Mouse (Mus musculus): Measurements from ENCODE around the gene Naxe. TPM values are rescaled to one million over a fixed set of nuclear protein-coding genes. Genes with fewer than 3 reads are reported as not detected.

Naxe gene
- polyA plus RNA-seq, 1 experiment from 2014 or later = 161 TPM

DNA sequence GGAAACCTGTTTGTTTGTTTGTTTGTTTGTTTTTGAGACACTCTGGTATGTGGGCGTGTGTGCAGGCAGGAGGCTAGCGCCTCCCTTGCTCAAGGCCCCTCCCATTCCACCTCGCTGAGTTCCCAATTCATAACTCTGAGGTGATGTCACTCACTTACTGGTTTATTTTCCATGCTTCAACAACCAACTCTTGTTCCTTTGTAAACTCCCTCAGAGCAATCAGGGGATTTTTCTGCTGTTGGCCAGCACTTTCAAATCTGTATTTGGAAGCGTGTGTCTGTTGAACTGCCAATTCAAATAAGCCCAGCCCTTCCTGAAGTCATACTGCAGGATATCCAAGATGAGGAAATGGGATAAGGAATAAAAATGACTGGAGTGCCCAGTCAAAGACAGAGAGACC lies 24.4 kb upstream of the Naxe start:
- no peaks in the 10 kb centered on the region for H3K27me3 ChIP-seq (ENCODE audit: insufficient read depth, low read length)
- TF ChIP-seq CTCF (IDR thresholded peaks at IDR 0.05; ENCODE audit: low read depth) = no peak
- H3K4me3 ChIP-seq (replicated peaks; ENCODE audit: low read depth, low read length) = peak overlapping the region; percentile 63
- DNase-seq (ENCODE audit: low spot score) = peak; percentile 19
- peak overlapping the region; percentile 19; the same call in 1 of the 2 replicates for H3K9ac ChIP-seq (ENCODE audit: low read depth, low read length)
- H3K9me3 ChIP-seq (replicated peaks; ENCODE audit: low read length) = no peaks in the 10 kb centered on the region
- H3K4me1 ChIP-seq (replicated peaks; ENCODE audit: insufficient read depth, low read length) = peaks cover 6% of the 10 kb centered on the region; the same call in 1 of the 2 replicates
- ATAC-seq (replicated peaks; ENCODE audit: low FRiP score, low read depth) = no peak
- H3K27ac ChIP-seq = no peak overlapping the region
- no peaks in the 10 kb centered on the region for H3K36me3 ChIP-seq (ENCODE audit: insufficient read depth, low read length)
- WGBS = 10% methylated on average over 4 of the region's 4 CpGs
- peak overlapping the region; percentile 82 for H3K4me2 ChIP-seq (ENCODE audit: low read length)

GRCm38 (mm10) chr3:88082224-88082618 lies 23.9 kb upstream of the Naxe start:
- H3K36me3 ChIP-seq (ENCODE audit: insufficient read depth, low read length) = no peaks in the 10 kb centered on the region
- 2% methylated on average over 13 of the region's 13 CpGs for WGBS
- ATAC-seq (replicated peaks; ENCODE audit: low FRiP score, low read depth) = no peak
- no peak for DNase-seq (ENCODE audit: low spot score)
- H3K27me3 ChIP-seq (ENCODE audit: insufficient read depth, low read length) = no peaks in the 10 kb centered on the region
- peaks cover 6% of the 10 kb centered on the region; the same call in 1 of the 2 replicates for H3K4me1 ChIP-seq (replicated peaks; ENCODE audit: insufficient read depth, low read length)
- no peaks in the 10 kb centered on the region for H3K9me3 ChIP-seq (replicated peaks; ENCODE audit: low read length)
- no peak overlapping the region for H3K27ac ChIP-seq
- H3K4me3 ChIP-seq (replicated peaks; ENCODE audit: low read depth, low read length) = peak overlapping the region; percentile 63
- TF ChIP-seq CTCF (IDR thresholded peaks at IDR 0.05; ENCODE audit: low read depth) = no peak
- peak overlapping the region; percentile 82 for H3K4me2 ChIP-seq (ENCODE audit: low read length)
- H3K9ac ChIP-seq (ENCODE audit: low read depth, low read length) = peak overlapping the region; percentile 19; the same call in 1 of the 2 replicates

- peaks cover 6% of the 10 kb centered on the region; the same call in 1 of the 2 replicates for H3K4me1 ChIP-seq (replicated peaks; ENCODE audit: insufficient read depth, low read length)
- H3K4me3 ChIP-seq (replicated peaks; ENCODE audit: low read depth, low read length) = peak within 1 kb of the TSS; percentile 63
- H3K9ac ChIP-seq (ENCODE audit: low read depth, low read length) = peak within 1 kb of the TSS; percentile 19; the same call in 1 of the 2 replicates
- H3K9me3 ChIP-seq (replicated peaks; ENCODE audit: low read length) = no peaks in the 10 kb centered on the region
- ATAC-seq (replicated peaks; ENCODE audit: low FRiP score, low read depth) (peak; percentile 77), DNase-seq (ENCODE audit: low spot score) (peak; percentile 95)
- no peaks in the 10 kb centered on the region for H3K27me3 ChIP-seq (ENCODE audit: insufficient read depth, low read length)
- no peaks in the 10 kb centered on the region for H3K36me3 ChIP-seq (ENCODE audit: insufficient read depth, low read length)
- TF ChIP-seq CTCF (IDR thresholded peaks at IDR 0.05; ENCODE audit: low read depth) = no peak
- 18% methylated on average over 33 of the region's 33 CpGs for WGBS
- H3K4me2 ChIP-seq (ENCODE audit: low read length) = peak within 1 kb of the TSS; percentile 82
- no peak within 1 kb of the TSS for H3K27ac ChIP-seq
Observed at GRCm38 (mm10) chr3:88081345-88082223, 23.3 kb upstream of the Naxe start, which contains the start of gene Iqgap3. TSS of gene Iqgap3 (plus strand) at chr3:88081971.

- Histone ChIP-seq H3K4me1 (replicated peaks; ENCODE audit: insufficient read depth, low read length) (peaks cover 6% of the 10 kb centered on the region; the same call in 1 of the 2 replicates), H3K27ac (no peak within 1 kb of the TSS), H3K4me3 (replicated peaks; ENCODE audit: low read depth, low read length) (no peak within 1 kb of the TSS), H3K4me2 (ENCODE audit: low read length) (no peak within 1 kb of the TSS), H3K27me3 (ENCODE audit: insufficient read depth, low read length) (no peaks in the 10 kb centered on the region), H3K36me3 (ENCODE audit: insufficient read depth, low read length) (no peaks in the 10 kb centered on the region), H3K9me3 (replicated peaks; ENCODE audit: low read length) (no peaks in the 10 kb centered on the region), H3K9ac (ENCODE audit: low read depth, low read length) (no peak within 1 kb of the TSS)
- WGBS = 65% methylated on average over 4 of the region's 4 CpGs
- no peak for TF ChIP-seq CTCF (IDR thresholded peaks at IDR 0.05; ENCODE audit: low read depth)
- ATAC-seq (replicated peaks; ENCODE audit: low FRiP score, low read depth) (no peak), DNase-seq (ENCODE audit: low spot score) (no peak)
Observed at GRCm38 (mm10) chr3:88078204-88078603, 19.9 kb upstream of the Naxe start, which contains the start of gene Ttc24. TSS of gene Ttc24 (minus strand) at chr3:88078304.

GRCm38 (mm10) chr3:88077441-88077840 lies 19.1 kb upstream of the Naxe start:
- H3K4me3 ChIP-seq (replicated peaks; ENCODE audit: low read depth, low read length) = no peak overlapping the region
- no peaks in the 10 kb centered on the region for H3K9me3 ChIP-seq (replicated peaks; ENCODE audit: low read length)
- WGBS = 47% methylated on average over 8 of the region's 8 CpGs
- no peak for ATAC-seq (replicated peaks; ENCODE audit: low FRiP score, low read depth)
- H3K27me3 ChIP-seq (ENCODE audit: insufficient read depth, low read length) = no peaks in the 10 kb centered on the region
- H3K4me1 ChIP-seq (replicated peaks; ENCODE audit: insufficient read depth, low read length) = peaks cover 6% of the 10 kb centered on the region; the same call in 1 of the 2 replicates
- DNase-seq (ENCODE audit: low spot score) = no peak
- TF ChIP-seq CTCF (IDR thresholded peaks at IDR 0.05; ENCODE audit: low read depth) = no peak
- no peak overlapping the region for H3K4me2 ChIP-seq (ENCODE audit: low read length)
- no peak overlapping the region for H3K9ac ChIP-seq (ENCODE audit: low read depth, low read length)
- H3K27ac ChIP-seq = no peak overlapping the region
- no peaks in the 10 kb centered on the region for H3K36me3 ChIP-seq (ENCODE audit: insufficient read depth, low read length)

- no peak overlapping the region for H3K4me2 ChIP-seq (ENCODE audit: low read length)
- no peaks in the 10 kb centered on the region for H3K36me3 ChIP-seq (ENCODE audit: insufficient read depth, low read length)
- DNase-seq (ENCODE audit: low spot score) (no peak), ATAC-seq (replicated peaks; ENCODE audit: low FRiP score, low read depth) (no peak)
- H3K4me3 ChIP-seq (replicated peaks; ENCODE audit: low read depth, low read length) = no peak overlapping the region
- no peaks in the 10 kb centered on the region for H3K4me1 ChIP-seq (replicated peaks; ENCODE audit: insufficient read depth, low read length)
- H3K9me3 ChIP-seq (replicated peaks; ENCODE audit: low read length) = no peaks in the 10 kb centered on the region
- H3K27ac ChIP-seq = no peak overlapping the region
- 78% methylated on average over 8 of the region's 8 CpGs for WGBS
- no peak for TF ChIP-seq CTCF (IDR thresholded peaks at IDR 0.05; ENCODE audit: low read depth)
- no peaks in the 10 kb centered on the region for H3K27me3 ChIP-seq (ENCODE audit: insufficient read depth, low read length)
- H3K9ac ChIP-seq (ENCODE audit: low read depth, low read length) = no peak overlapping the region
Observed at GRCm38 (mm10) chr3:88074766-88075165, 16.5 kb upstream of the Naxe start.

Data from kidney, postnatal 0 days (tissue).